Mouse (Mus musculus): Measurements from ENCODE around the gene Zfp978. TPM values are rescaled to one million over a fixed set of nuclear protein-coding genes. Genes with fewer than 3 reads are reported as not detected.
"Not testable (repeated sequence)": the region's sequence is repeated elsewhere in the genome, so short reads cannot be mapped to it uniquely, and the experiment has no call there.

Gene Zfp978
- total RNA-seq (2015): not detected in 2 replicates
- total RNA-seq (2017): not detected in 2 replicates

- ATAC-seq (ENCODE audit: poor library complexity, severe bottlenecking): not testable (repeated sequence)
These were observed at the start of gene Zfp978 for GRCm38 (mm10) chr4:147361003-147361402. Gene Zfp978 (plus strand): TSS chr4:147361303.

- peak; percentile 49 for ATAC-seq (ENCODE audit: poor library complexity, severe bottlenecking)
These were observed 25.9 kb upstream of the Zfp978 start for GRCm38 (mm10) chr4:147335036-147335690.

- peak; percentile 36 for ATAC-seq (ENCODE audit: poor library complexity, severe bottlenecking)
These were observed 25.3 kb upstream of the Zfp978 start for GRCm38 (mm10) chr4:147335691-147336367.

- not testable (repeated sequence) for ATAC-seq (ENCODE audit: poor library complexity, severe bottlenecking)
These were observed 24.5 kb upstream of the Zfp978 start for GRCm38 (mm10) chr4:147336368-147337195.

GRCm38 (mm10) chr4:147337520-147337919 lies 23.6 kb upstream of the Zfp978 start:
- not testable (repeated sequence) for ATAC-seq (ENCODE audit: poor library complexity, severe bottlenecking)

GRCm38 (mm10) chr4:147338032-147338610 lies 23.0 kb upstream of the Zfp978 start:
- 0 out of 2 replicates have a peak, but pooled peaks have one; percentile 42 for ATAC-seq (ENCODE audit: poor library complexity, severe bottlenecking)

GRCm38 (mm10) chr4:147338706-147339105 lies 22.4 kb upstream of the Zfp978 start:
- ATAC-seq (ENCODE audit: poor library complexity, severe bottlenecking): not testable (repeated sequence)

- ATAC-seq (ENCODE audit: poor library complexity, severe bottlenecking): not testable (repeated sequence)
These were observed 21.4 kb upstream of the Zfp978 start for GRCm38 (mm10) chr4:147339601-147340219.

GRCm38 (mm10) chr4:147340236-147340635 lies 20.9 kb upstream of the Zfp978 start:
- not testable (repeated sequence) for ATAC-seq (ENCODE audit: poor library complexity, severe bottlenecking)

- not testable (repeated sequence) for ATAC-seq (ENCODE audit: poor library complexity, severe bottlenecking)
These were observed 20.2 kb upstream of the Zfp978 start for GRCm38 (mm10) chr4:147340876-147341275.

- peak; percentile 64 for ATAC-seq (ENCODE audit: poor library complexity, severe bottlenecking)
These were observed 17.8 kb upstream of the Zfp978 start for GRCm38 (mm10) chr4:147343042-147343908.

- ATAC-seq (ENCODE audit: poor library complexity, severe bottlenecking): not testable (repeated sequence)
These were observed 16.0 kb upstream of the Zfp978 start for GRCm38 (mm10) chr4:147345061-147345554.

- ATAC-seq (ENCODE audit: poor library complexity, severe bottlenecking): not testable (repeated sequence)
These were observed 14.6 kb upstream of the Zfp978 start for GRCm38 (mm10) chr4:147346361-147347035.

GRCm38 (mm10) chr4:147347300-147347699 lies 13.8 kb upstream of the Zfp978 start:
- ATAC-seq (ENCODE audit: poor library complexity, severe bottlenecking): not testable (repeated sequence)

GRCm38 (mm10) chr4:147347880-147348279 lies 13.2 kb upstream of the Zfp978 start:
- ATAC-seq (ENCODE audit: poor library complexity, severe bottlenecking): not testable (repeated sequence)

GRCm38 (mm10) chr4:147348401-147348800 lies 12.7 kb upstream of the Zfp978 start:
- ATAC-seq (ENCODE audit: poor library complexity, severe bottlenecking): not testable (repeated sequence)

- ATAC-seq (ENCODE audit: poor library complexity, severe bottlenecking): not testable (repeated sequence)
These were observed 12.0 kb upstream of the Zfp978 start for GRCm38 (mm10) chr4:147348906-147349686.

All from megakaryocyte, adult 5-6 weeks (primary cell).